Mouse (Mus musculus) olfactory bulb, adult 2 months (tissue): ENCODE data around the gene Treml4. TPM values are rescaled to one million over a fixed set of nuclear protein-coding genes. Genes with fewer than 3 reads are reported as not detected.

ENCODE experiments used
- H3K27ac ChIP-seq: fragments of 200-500 bp; 2 replicates; pipeline ENCODE4 v1.5.1; 2012; ENCODE audit warnings: low read depth, low read length; ENCODE audit not compliant: insufficient read depth
- H3K4me1 ChIP-seq: fragments of 200-500 bp; 2 replicates; pipeline ENCODE4 v1.6.1; 2012; ENCODE audit warnings: low read length; ENCODE audit not compliant: control insufficient read depth, insufficient read depth
- H3K4me3 ChIP-seq: fragments of 200-500 bp; 2 replicates; pipeline ENCODE4 v1.5.1; 2012; ENCODE audit warnings: mild to moderate bottlenecking, low read depth, low read length, moderate library complexity; ENCODE audit not compliant: insufficient read depth
- CTCF ChIP-seq: fragments of 200-500 bp; IDR thresholded peaks from 2 replicates; pipeline ENCODE4 v1.5.1; 2012; ENCODE audit warnings: low read depth, mild to moderate bottlenecking, low read length, moderate library complexity; ENCODE audit not compliant: insufficient read depth
- POLR2A ChIP-seq: fragments of 200-500 bp; IDR thresholded peaks from 2 replicates; pipeline ENCODE4 v1.6.1; 2012; ENCODE audit warnings: mild to moderate bottlenecking, low read depth, low read length, moderate library complexity; ENCODE audit not compliant: insufficient read depth
- WGBS: fragments of 180-500 bp; shearing (Covaris S2); methylation state at CpG from one replicate; pipeline ENCODE4 v1.1.7; 2018; 5-methylcytosine and 5-hydroxymethylcytosine counted together
- polyA plus RNA-seq: library from polyadenylated mRNA; stranded (reverse); fragments of >200 nt; gene quantifications from 2 replicates; pipeline ENCODE4 v1.2.4, GENCODE M21; 2012; ENCODE audit warnings: low replicate concordance; ENCODE audit not compliant: missing spikeins, insufficient read depth, insufficient read length

Gene Treml4
- polyA plus RNA-seq = not detected in 2 replicates

- TF ChIP-seq POLR2A = no peak
- no peak for TF ChIP-seq CTCF
- H3K4me3 ChIP-seq = no peak within 1 kb of the TSS
- no peak within 1 kb of the TSS for H3K27ac ChIP-seq
- no peaks in the 10 kb centered on the region for H3K4me1 ChIP-seq
- WGBS = 94% methylated on average over 3 of the region's 3 CpGs
These were observed at the start of gene Treml4 for GRCm38 (mm10) chr17:48263741-48264362. Gene Treml4 (plus strand): TSS chr17:48264295.

- TF ChIP-seq CTCF = no peak
- TF ChIP-seq POLR2A = no peak
- 87% methylated on average over 1 of the region's 1 CpGs for WGBS
- no peak overlapping the region for H3K4me3 ChIP-seq
- no peak overlapping the region for H3K27ac ChIP-seq
- no peaks in the 10 kb centered on the region for H3K4me1 ChIP-seq
These were observed 48.7 kb upstream of the Treml4 start for GRCm38 (mm10) chr17:48215429-48215828.

GRCm38 (mm10) chr17:48230680-48231079 is 33.4 kb upstream of the Treml4 start:
- WGBS = 86% methylated on average over 7 of the region's 7 CpGs
- TF ChIP-seq POLR2A (no peak), CTCF (no peak)
- H3K4me3 ChIP-seq = no peak overlapping the region
- H3K4me1 ChIP-seq = no peaks in the 10 kb centered on the region
- H3K27ac ChIP-seq = no peak overlapping the region

GRCm38 (mm10) chr17:48232518-48232917 is 31.6 kb upstream of the Treml4 start, which contains the start of gene Trem1:
Gene Trem1 (plus strand): TSS chr17:48232768.
- no peak within 1 kb of the TSS for H3K4me3 ChIP-seq
- TF ChIP-seq CTCF (no peak), POLR2A (no peak)
- no peak within 1 kb of the TSS for H3K27ac ChIP-seq
- WGBS = 86% methylated on average over 6 of the region's 6 CpGs
- H3K4me1 ChIP-seq = no peaks in the 10 kb centered on the region

GRCm38 (mm10) chr17:48233789-48234188 is 30.3 kb upstream of the Treml4 start:
- H3K4me1 ChIP-seq = no peaks in the 10 kb centered on the region
- WGBS = 93% methylated on average over 4 of the region's 4 CpGs
- H3K27ac ChIP-seq = no peak overlapping the region
- no peak overlapping the region for H3K4me3 ChIP-seq
- TF ChIP-seq POLR2A = no peak
- TF ChIP-seq CTCF = no peak

GRCm38 (mm10) chr17:48234550-48234949 is 29.5 kb upstream of the Treml4 start:
- TF ChIP-seq CTCF (no peak), POLR2A (no peak)
- 77% methylated on average over 5 of the region's 5 CpGs for WGBS

GRCm38 (mm10) chr17:48235773-48236370 is 28.2 kb upstream of the Treml4 start:
- Histone ChIP-seq H3K27ac (no peak overlapping the region), H3K4me3 (no peak overlapping the region), H3K4me1 (no peaks in the 10 kb centered on the region)
- WGBS = 65% methylated on average over 4 of the region's 4 CpGs
- no peak for TF ChIP-seq CTCF
- no peak for TF ChIP-seq POLR2A

More at GRCm38 (mm10) chr17:48234550-48234949, 29.5 kb upstream of the Treml4 start:
- no peak overlapping the region for H3K27ac ChIP-seq
- H3K4me3 ChIP-seq = no peak overlapping the region
- no peaks in the 10 kb centered on the region for H3K4me1 ChIP-seq

GRCm38 (mm10) chr17:48237621-48238020 is 26.5 kb upstream of the Treml4 start:
- Histone ChIP-seq H3K27ac (no peak overlapping the region), H3K4me3 (no peak overlapping the region), H3K4me1 (no peaks in the 10 kb centered on the region)
- TF ChIP-seq POLR2A (no peak), CTCF (no peak)
- 87% methylated on average over 8 of the region's 8 CpGs for WGBS

- 87% methylated on average over 11 of the region's 11 CpGs for WGBS
- H3K27ac ChIP-seq = no peak within 1 kb of the TSS
- TF ChIP-seq POLR2A (no peak), CTCF (no peak)
- H3K4me3 ChIP-seq = no peak within 1 kb of the TSS
- no peaks in the 10 kb centered on the region for H3K4me1 ChIP-seq
These were observed 16.7 kb upstream of the Treml4 start, which contains the start of gene Trem3 for GRCm38 (mm10) chr17:48247221-48247928. Gene Trem3 (plus strand): TSS chr17:48247777.
